Mouse (Mus musculus) gastrocnemius, adult 18-20 months (tissue): ENCODE results near the gene Gm10277. TPM values are rescaled to one million over a fixed set of nuclear protein-coding genes. Genes with fewer than 3 reads are reported as not detected.

ENCODE experiments used
- total RNA-seq, 2 experiments: library from RNA; stranded (reverse); gene quantifications; 2 replicates each; pipeline ENCODE4 v1.2.3; 2021

Gm10277 gene
- total RNA-seq, 2 experiments from 2014 or later, result not detected

Other genes starting within 250 kb of the Gm10277 start
- 10 to 100 TPM; 37.1 to 41.8 TPM for gene Taok1, start 179.9 kb downstream of the Gm10277 start, total RNA-seq
- gene Nufip2, start 101.6 kb downstream of the Gm10277 start, total RNA-seq, result 10 to 100 TPM; 32.4 to 40.8 TPM
- not detected for gene Cryba1, start 62.5 kb downstream of the Gm10277 start, total RNA-seq
- gene Myo18a, start 24.5 kb downstream of the Gm10277 start, total RNA-seq, result 100 to 1,000 TPM; 309 to 319 TPM
- gene Pipox, start 106.3 kb upstream of the Gm10277 start, total RNA-seq, result not detected
- gene Sez6, start 143.1 kb upstream of the Gm10277 start, total RNA-seq, result under 1 TPM; 0.12 to 0.16 TPM
- gene Phf12, start 195.0 kb upstream of the Gm10277 start, total RNA-seq, result 10 to 100 TPM; 13.9 to 14.3 TPM
- under 1 TPM; 0.80 to 0.97 TPM for gene Dhrs13, start 244.5 kb upstream of the Gm10277 start, total RNA-seq